Mouse (Mus musculus) 416B (cell line): ENCODE data around the gene Nckap5.

ENCODE experiments used
- DNase-seq: peaks from one replicate; pipeline ENCODE4 v3.0.0; 2011; ENCODE audit warnings: low read depth

Nckap5 gene

DNA sequence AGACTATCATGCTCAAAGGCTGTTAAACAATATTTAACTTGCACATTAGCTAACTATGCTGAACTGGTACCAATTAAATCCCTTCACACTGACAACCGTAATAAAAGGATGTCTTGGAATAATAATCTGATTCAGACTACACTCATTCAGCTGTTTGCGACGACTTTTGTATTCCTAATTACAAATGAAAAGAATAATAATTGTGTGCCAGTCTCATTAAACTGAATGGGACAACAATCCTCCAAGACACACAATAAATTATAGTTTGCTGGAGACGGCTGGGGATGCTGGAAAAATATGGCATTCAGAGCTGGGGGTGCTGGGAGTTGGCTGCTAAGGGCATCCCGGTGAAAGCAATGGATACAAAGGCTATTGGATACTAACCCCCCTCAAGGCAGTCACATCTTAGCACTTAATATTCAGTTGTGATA, 818.9 kb downstream of the Nckap5 start:
- DNase-seq: no peak

DNA sequence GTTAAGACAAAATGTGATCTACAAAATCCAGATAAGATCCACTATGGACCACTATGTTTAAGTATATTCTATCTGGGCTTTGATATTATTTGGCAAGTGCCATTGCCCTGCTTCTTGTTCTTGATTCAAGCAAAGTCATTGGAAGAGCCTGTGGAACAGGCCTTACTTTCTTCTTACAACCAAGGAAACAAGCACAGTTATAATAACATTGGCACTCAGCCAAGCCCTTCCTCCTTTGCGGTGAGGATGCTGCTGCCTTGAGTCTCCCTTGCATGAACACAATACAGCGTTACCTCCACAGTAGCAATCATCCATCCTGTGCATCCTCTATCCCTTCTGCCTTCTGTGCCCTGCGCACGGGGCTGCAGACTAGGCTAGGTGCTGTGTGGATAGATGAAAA, 823.0 kb downstream of the Nckap5 start:
- DNase-seq: no peak

- DNase-seq: no peak
Measured at GRCm38 (mm10) chr1:126005672-126006071, 824.9 kb downstream of the Nckap5 start.

GRCm38 (mm10) chr1:125996540-125996939, 834.1 kb downstream of the Nckap5 start:
- DNase-seq: no peak

GRCm38 (mm10) chr1:125987803-125988202, 842.8 kb downstream of the Nckap5 start:
- no peak for DNase-seq

DNA sequence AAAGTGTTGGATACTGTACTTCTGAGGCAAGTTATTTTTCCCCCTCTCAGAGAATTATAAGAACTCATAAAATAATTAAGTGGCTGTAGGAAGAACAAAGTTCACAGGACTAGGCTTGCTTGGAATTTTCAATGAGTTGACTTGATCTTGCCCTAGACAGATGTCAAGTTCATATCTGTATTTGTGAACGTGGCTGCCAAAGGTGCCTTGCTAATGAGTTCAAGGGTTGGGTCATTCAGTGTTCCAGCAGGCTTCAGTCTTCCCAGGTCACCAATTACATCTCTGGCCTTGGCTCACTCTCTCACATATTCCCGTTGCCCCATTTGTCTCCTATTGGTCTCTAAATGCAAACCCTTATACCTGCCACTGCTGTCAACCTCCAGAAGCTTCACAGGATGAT, 846.0 kb downstream of the Nckap5 start:
- no peak for DNase-seq

DNA sequence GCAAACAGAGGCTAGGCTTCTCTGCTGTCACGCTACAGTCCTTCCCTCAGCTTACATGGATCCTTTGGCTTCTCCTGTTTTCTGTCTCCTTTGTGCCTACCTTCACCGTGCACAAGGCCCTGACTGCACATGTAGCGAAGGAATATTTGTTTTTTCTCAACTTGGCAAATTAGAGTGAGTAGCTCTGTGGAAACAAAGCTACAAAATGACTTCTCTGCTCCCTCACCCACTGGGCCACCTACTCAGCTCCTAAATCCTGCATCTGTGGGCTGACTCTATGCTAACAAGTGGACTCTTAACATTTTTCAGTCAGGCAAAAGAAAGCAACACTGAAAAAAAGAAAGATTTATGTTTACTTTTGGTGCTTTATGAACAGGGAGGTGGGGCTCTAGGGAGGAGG, 856.0 kb downstream of the Nckap5 start:
- no peak for DNase-seq

DNA sequence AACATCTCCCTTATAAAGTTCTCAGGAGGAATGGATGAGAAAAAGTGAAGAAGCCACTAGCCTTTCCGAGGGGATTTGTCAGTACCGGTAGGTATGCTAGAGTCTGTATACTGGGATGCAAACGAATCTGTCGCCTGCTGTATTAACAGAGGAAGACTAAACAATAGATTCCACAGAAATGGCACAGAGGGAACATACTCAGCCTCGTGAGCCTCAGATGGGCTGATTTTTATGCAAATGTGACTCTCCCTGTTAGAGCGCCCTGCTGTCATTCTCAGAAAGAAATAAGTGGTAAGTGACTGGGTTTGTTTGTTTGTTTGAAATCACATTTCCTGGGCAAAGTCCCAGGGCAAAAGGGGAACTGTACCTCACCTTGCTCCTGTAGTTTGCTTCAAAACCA, 858.7 kb downstream of the Nckap5 start:
- DNase-seq: no peak

GRCm38 (mm10) chr1:125967671-125968070, 862.9 kb downstream of the Nckap5 start:
- DNase-seq: no peak

DNA sequence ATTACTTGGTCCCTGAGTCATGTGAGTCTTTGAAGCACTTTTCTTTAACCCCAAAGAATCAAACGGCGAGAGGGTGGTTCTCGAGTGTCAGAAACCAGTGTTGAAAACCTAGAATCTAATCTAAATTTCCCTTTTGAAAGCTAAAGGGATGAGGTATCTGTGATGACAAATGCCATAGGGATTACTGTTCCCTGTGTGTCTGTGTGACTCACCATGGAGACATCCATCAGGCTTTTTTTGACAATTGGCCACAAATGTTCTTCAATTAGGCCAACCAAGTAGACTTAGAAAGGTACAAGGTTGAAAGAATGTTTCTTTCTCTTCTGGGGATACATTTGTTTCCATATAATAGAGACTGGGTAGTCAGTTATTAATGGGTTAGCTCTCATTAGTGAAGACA, 879.6 kb downstream of the Nckap5 start:
- DNase-seq: no peak

- no peak for DNase-seq
Measured at GRCm38 (mm10) chr1:125949076-125949475, 881.5 kb downstream of the Nckap5 start.

GRCm38 (mm10) chr1:125945136-125945535, 885.5 kb downstream of the Nckap5 start:
- no peak for DNase-seq

- DNase-seq: no peak
Measured at GRCm38 (mm10) chr1:125943305-125943704, 887.3 kb downstream of the Nckap5 start.

- DNase-seq: no peak
Measured at GRCm38 (mm10) chr1:125925486-125925885, 905.1 kb downstream of the Nckap5 start.

DNA sequence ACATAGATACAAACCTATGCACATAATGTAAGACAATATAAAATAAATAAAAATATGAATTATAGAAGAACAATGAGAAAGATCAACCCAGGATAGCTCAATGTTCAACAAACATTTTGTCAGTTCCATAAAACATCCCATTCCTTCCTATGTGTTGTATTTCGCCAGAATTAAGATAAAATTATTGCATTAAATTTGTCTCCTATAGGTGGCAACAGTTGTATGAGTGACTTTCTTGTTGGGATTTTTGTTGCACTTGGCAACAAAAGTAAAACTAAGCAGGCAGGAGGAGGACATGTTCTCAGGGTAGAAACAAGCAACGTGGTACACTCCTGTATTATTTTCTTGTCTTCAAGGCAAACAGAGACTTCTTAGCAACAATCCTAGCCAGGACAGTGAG, 907.5 kb downstream of the Nckap5 start:
- DNase-seq: no peak

- no peak for DNase-seq
Measured at GRCm38 (mm10) chr1:125920696-125921095, 909.9 kb downstream of the Nckap5 start.

GRCm38 (mm10) chr1:125912601-125913600, 917.7 kb downstream of the Nckap5 start, which contains the start of gene Lypd1:
Gene Lypd1 (minus strand): TSS chr1:125913101.
- DNase-seq: no peak

GRCm38 (mm10) chr1:125911901-125912445, 918.6 kb downstream of the Nckap5 start:
- DNase-seq: no peak

DNA sequence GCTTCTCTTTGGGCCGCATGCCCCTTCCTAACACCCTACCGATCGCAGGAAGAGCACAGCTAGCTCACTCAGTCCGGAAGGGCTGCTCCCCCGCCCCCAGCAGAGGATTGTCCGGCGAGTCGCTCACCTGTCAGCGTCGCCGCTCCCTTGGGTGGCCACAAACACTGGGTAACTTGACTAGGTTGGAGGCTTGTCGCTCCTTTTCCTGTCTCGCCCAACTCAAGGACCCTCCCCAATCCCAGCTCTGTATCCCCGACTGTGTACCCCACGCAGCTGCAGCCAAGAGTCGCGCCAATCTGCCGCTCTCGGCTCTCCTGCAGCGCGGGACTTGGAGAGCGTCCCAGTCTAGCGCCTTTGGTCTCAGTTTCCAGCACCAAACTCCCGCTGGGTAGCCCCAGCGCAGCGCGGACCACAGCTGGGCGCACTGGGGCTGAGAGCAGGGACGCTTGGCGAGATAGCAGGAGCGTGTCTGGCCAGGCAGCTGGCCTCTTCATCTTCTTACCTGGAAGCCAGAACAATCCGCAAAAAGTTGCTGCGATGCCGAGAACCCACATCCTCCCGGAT, 919.2 kb downstream of the Nckap5 start:
- DNase-seq: no peak

GRCm38 (mm10) chr1:125910871-125911265, 919.7 kb downstream of the Nckap5 start:
- DNase-seq: no peak

DNA sequence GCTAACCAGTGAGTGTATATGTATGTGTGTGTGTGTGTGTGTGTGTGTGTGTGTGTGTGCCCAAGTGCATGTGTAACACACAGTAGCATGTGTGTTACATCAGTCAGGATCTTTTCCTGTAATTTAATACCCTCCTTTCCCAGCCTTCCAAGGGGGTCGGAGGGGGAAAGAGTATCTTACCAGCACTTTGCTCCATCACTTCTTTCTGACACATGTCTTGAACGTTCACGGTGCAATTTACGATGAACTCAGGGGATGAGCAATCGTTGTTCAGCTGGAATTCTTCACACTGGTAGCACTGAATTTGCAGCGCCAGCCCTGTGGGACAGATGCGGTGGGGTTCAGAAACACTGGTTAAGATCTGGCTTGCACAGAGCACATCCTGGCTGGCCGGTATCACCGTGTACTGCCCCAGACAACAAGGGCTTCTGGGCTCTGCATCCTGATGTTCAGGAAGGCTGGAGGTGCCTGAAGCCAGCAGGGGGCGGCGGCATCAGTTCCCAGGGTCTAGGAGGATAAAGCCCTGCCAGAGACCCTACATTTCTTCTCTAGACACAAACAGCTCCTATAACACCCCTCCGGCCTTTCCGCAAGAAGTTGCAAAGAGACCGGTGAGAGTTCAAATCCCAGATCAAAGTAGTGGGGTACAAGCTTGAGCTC, 920.3 kb downstream of the Nckap5 start:
- no peak for DNase-seq

DNA sequence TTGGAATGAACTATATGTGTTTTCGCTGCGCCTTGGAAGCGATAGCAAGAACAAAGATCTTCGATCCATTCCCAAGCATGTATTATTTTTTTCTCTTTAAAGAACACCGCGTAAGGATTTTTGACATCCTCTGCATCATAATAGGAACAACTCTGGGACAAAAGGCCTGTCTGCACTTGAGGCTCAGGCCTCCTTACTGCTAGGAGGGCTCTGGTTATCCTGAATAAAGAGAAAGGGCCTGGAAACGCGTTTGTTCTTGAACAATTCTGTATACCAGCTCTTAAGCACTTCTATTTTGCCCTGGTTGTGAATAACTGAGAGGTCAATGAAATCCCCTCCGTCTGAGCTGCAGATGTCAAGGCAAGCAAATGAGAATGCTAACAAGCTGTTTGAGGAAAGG, 937.4 kb downstream of the Nckap5 start:
- no peak for DNase-seq

DNA sequence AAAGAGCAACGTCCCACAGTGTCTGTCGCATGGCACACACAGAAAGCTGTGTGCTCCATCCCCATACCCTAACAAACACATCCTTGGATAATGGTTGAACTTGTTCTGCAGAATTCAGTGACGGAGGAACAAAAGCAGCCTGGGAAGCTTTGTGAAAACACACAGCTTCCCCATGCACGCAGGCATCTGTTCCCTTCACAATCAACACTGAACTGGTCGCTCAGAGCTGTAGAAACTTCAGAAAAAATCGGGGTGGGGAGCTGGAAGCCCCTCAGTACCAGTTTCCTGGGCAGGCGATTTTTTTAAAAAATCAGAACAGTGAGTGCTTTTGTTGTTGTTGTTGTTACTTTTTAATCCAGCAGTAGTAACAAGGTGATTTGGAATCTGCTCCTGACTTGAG, 960.5 kb downstream of the Nckap5 start:
- DNase-seq: no peak
